Mouse (Mus musculus) ES-Bruce4 (cell line): ENCODE measurements around the gene Rgs12. TPM values are rescaled to one million over a fixed set of nuclear protein-coding genes. Genes with fewer than 3 reads are reported as not detected.

Source experiments
- H3K27ac ChIP-seq: 2 replicates; pipeline ENCODE4 v1.5.1; 2012; ENCODE audit warnings: low read length, inconsistent platforms; ENCODE audit not compliant: insufficient read depth
- H3K27me3 ChIP-seq: 2 replicates; pipeline ENCODE4 v1.6.1; 2012; ENCODE audit warnings: mild to moderate bottlenecking, low read length, inconsistent platforms; ENCODE audit not compliant: control insufficient read depth, poor library complexity, insufficient read depth, severe bottlenecking
- H3K36me3 ChIP-seq: 2 replicates; pipeline ENCODE4 v1.6.1; 2012; ENCODE audit warnings: inconsistent platforms, mild to moderate bottlenecking, low read length, moderate library complexity; ENCODE audit not compliant: control insufficient read depth, poor library complexity, insufficient read depth, severe bottlenecking
- H3K4me1 ChIP-seq: one replicate; pipeline ENCODE4 v1.8.1; 2011; ENCODE audit warnings: low read length; ENCODE audit not compliant: control insufficient read depth, insufficient read depth
- H3K4me3 ChIP-seq: 2 replicates; pipeline ENCODE4 v1.5.1; 2011; ENCODE audit warnings: low read depth, mild to moderate bottlenecking, low read length
- H3K9ac ChIP-seq: 2 replicates; pipeline ENCODE4 v1.6.1; 2012; ENCODE audit warnings: low read depth, mild to moderate bottlenecking, inconsistent platforms; ENCODE audit not compliant: poor library complexity, severe bottlenecking
- H3K9me3 ChIP-seq: replicated peaks from 2 replicates; pipeline ENCODE4 v1.6.1; 2012; ENCODE audit warnings: mild to moderate bottlenecking, low read length, inconsistent platforms; ENCODE audit not compliant: control insufficient read depth, poor library complexity, insufficient read depth, severe bottlenecking
- CTCF ChIP-seq: IDR thresholded peaks from one replicate; pipeline ENCODE4 v1.8.1; 2011; ENCODE audit warnings: low read depth, low read length
- EP300 ChIP-seq: IDR thresholded peaks from 2 replicates; pipeline ENCODE4 v1.6.1; 2011; ENCODE audit warnings: low read depth, low read length; ENCODE audit not compliant: insufficient read depth
- POLR2A ChIP-seq: IDR thresholded peaks from one replicate; pipeline ENCODE4 v1.8.1; 2011; ENCODE audit warnings: low read length; ENCODE audit not compliant: insufficient read depth
- polyA plus RNA-seq: library from polyadenylated mRNA; stranded (reverse); fragments of >200 nt; gene quantifications from 2 replicates; pipeline ENCODE4 v1.2.4, GENCODE M21; 2011; ENCODE audit warnings: low read depth; ENCODE audit not compliant: missing spikeins, insufficient read depth, insufficient read length

Rgs12 gene
- polyA plus RNA-seq, 1 experiment = 23.4 TPM

DNA sequence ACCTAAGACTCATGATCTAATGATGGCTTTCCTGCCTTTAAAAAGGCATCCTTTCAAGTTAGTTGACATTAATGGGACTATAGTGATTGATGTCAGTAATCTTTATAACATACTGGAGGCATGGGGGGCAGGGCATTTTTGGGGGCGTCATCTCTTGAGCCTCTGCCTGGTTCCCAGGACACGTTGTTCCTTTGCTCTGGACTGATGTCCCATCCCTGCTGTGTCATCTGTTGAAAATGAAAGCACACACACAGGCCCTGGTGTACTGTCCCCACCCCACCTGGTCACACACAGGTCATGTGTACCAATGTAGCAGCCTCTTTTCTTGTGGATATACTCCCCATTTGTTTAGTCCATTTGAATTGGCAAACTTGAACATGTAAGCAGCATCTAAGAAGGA lies 57.4 kb downstream of the Rgs12 start:
- Histone ChIP-seq H3K9me3 (no peaks in the 10 kb centered on the region), H3K36me3 (no peaks in the 10 kb centered on the region), H3K9ac (no peak overlapping the region), H3K4me1 (peaks cover 2% of the 10 kb centered on the region), H3K4me3 (no peak overlapping the region), H3K27me3 (no peaks in the 10 kb centered on the region), H3K27ac (no peak overlapping the region)
- TF ChIP-seq EP300 (no peak), CTCF (no peak), POLR2A (no peak)

DNA sequence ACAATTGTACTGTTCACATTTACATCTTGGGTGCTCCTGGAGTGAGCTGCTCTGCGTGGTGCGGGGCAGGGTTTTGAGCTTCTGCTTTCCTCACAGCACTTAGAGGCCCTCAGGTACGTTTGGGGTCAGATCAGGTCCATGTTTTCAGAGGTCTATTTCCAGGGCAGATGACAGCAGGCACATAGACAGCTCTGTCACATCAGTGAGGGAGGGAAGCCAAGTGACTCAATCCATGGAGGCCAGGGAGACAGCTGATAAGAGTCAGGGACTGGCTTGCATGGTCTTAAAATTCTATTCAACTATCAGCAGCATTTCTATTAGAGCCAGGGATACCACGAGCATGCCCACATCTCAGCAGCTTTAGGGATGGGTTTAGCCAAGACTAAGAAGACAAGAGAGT lies 59.9 kb downstream of the Rgs12 start:
- no peak for TF ChIP-seq EP300
- TF ChIP-seq POLR2A = no peak
- no peak for TF ChIP-seq CTCF
- no peaks in the 10 kb centered on the region for H3K27me3 ChIP-seq
- H3K9ac ChIP-seq = no peak overlapping the region
- H3K27ac ChIP-seq = no peak overlapping the region
- H3K4me1 ChIP-seq = no peaks in the 10 kb centered on the region
- no peaks in the 10 kb centered on the region for H3K9me3 ChIP-seq
- no peak overlapping the region for H3K4me3 ChIP-seq
- H3K36me3 ChIP-seq = no peaks in the 10 kb centered on the region

GRCm38 (mm10) chr5:35010656-35011055 lies 61.4 kb downstream of the Rgs12 start:
- H3K27me3 ChIP-seq = no peaks in the 10 kb centered on the region
- no peaks in the 10 kb centered on the region for H3K9me3 ChIP-seq
- H3K4me1 ChIP-seq = no peaks in the 10 kb centered on the region
- no peaks in the 10 kb centered on the region for H3K36me3 ChIP-seq
- no peak overlapping the region for H3K4me3 ChIP-seq
- no peak overlapping the region for H3K27ac ChIP-seq
- no peak overlapping the region for H3K9ac ChIP-seq
- TF ChIP-seq EP300 (no peak), POLR2A (no peak), CTCF (no peak)

DNA sequence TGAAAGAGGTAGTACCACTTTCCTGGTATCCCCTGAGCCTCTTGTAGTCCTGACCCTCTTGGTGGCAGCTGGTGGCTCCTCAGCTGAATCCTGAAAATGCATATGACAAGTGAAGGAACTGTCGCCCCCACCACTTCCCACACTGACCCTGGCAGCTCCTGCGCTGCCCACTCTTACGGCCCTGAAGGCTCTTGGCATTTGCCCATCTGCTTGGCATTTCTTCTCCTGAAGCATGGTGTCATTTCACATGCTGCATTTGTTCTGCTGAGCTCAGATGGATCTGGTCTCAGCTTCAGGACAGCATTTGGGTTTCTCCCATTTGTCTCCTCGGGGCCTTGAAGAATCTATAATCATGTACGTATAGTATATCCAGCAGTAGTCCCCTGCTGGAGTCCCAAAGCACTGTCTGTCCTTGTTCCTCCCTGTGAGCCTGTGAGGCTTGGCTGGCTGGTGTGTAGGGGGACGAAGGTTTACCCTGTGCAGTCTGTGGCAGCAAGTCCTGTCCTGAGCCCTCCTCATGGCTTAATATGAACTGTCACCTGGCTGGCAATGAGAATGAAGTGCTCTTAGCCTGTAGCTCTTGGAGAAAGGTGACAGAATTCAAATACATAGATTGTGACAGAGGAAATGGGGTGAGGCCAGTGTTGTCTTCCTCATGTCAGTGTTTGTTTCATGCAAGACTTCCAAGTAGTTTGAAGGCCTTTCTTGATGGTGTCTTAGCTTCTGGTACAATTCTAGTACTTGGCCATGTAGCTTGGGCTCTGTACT lies 62.1 kb downstream of the Rgs12 start:
- H3K4me3 ChIP-seq = no peak overlapping the region
- no peak overlapping the region for H3K27ac ChIP-seq
- no peaks in the 10 kb centered on the region for H3K4me1 ChIP-seq
- TF ChIP-seq POLR2A (no peak), EP300 (no peak), CTCF (no peak)
- no peaks in the 10 kb centered on the region for H3K27me3 ChIP-seq
- no peak overlapping the region for H3K9ac ChIP-seq
- no peaks in the 10 kb centered on the region for H3K9me3 ChIP-seq
- H3K36me3 ChIP-seq = no peaks in the 10 kb centered on the region

DNA sequence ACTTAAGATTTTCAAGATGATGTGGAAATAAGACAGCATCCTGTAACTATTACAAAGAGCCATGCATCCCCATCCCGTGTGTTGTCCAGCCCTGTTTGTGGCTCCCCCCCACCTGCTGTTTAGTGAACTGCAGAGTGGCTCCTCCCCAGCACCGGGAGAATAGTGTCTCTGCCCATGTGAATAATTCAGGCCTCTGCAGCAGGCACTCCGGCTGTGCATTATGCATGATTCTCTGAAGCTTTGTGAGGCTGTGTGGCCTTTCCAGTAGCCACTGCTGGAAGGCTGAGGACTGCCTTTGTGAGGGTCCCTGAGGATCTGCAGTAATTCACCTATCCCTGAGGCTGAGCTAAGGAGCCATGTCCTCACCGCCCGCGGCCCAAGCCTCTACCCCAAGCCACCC lies 64.8 kb downstream of the Rgs12 start:
- TF ChIP-seq CTCF = no peak
- TF ChIP-seq POLR2A = no peak
- no peak for TF ChIP-seq EP300
- no peaks in the 10 kb centered on the region for H3K36me3 ChIP-seq
- H3K9ac ChIP-seq = no peak overlapping the region
- H3K27me3 ChIP-seq = no peaks in the 10 kb centered on the region
- no peaks in the 10 kb centered on the region for H3K9me3 ChIP-seq
- no peaks in the 10 kb centered on the region for H3K4me1 ChIP-seq
- H3K27ac ChIP-seq = no peak overlapping the region
- H3K4me3 ChIP-seq = no peak overlapping the region

GRCm38 (mm10) chr5:35019673-35020300 lies 70.5 kb downstream of the Rgs12 start:
- no peak overlapping the region for H3K4me3 ChIP-seq
- H3K4me1 ChIP-seq = no peaks in the 10 kb centered on the region
- no peaks in the 10 kb centered on the region for H3K27me3 ChIP-seq
- no peak overlapping the region for H3K9ac ChIP-seq
- H3K27ac ChIP-seq = no peak overlapping the region
- no peaks in the 10 kb centered on the region for H3K9me3 ChIP-seq
- TF ChIP-seq POLR2A (no peak), EP300 (no peak), CTCF (no peak)
- H3K36me3 ChIP-seq = no peaks in the 10 kb centered on the region
